In genomic region chr12:40445206-40445605, GRCm38 (mm10) we compare ENCODE assay signal across 7 mouse cellular contexts. TPM values are rescaled to one million over a fixed set of nuclear protein-coding genes. Genes with fewer than 3 reads are reported as not detected.
DNase-seq lines count a peak whose midpoint lies in the region; ATAC-seq and TF ChIP-seq lines count a peak whose summit lies in the region.

No protein-coding gene starts in this region.

- H3K9ac ChIP-seq in CH12.LX (ENCODE audit: insufficient read depth, low read depth) = peak overlapping the region; percentile 6; the same call in 1 of the 2 replicates
- peak overlapping the region; percentile 45 for H3K9ac ChIP-seq in embryonic facial prominence, embryonic 15.5 days

- under 1% methylated on average over 16 of the region's 16 CpGs for WGBS in embryonic facial prominence, embryonic 15.5 days

- peak overlapping the region; percentile 60 for H3ac ChIP-seq in C2C12 (ENCODE audit: control insufficient read depth, insufficient read length, low read depth)

- no peak for TF ChIP-seq RAD21 in CH12.LX (IDR thresholded peaks at IDR 0.05; ENCODE audit: low read depth, low read length)

- H3K27me3 ChIP-seq in C2C12 (ENCODE audit: control insufficient read depth, insufficient read depth, insufficient read length) = no peaks in the 10 kb centered on the region
- H3K27me3 ChIP-seq in CH12.LX (replicated peaks) = peaks cover 15% of the 10 kb centered on the region
- no peaks in the 10 kb centered on the region for H3K27me3 ChIP-seq in embryonic facial prominence, embryonic 15.5 days
- peaks cover 36% of the 10 kb centered on the region for H3K27me3 ChIP-seq in megakaryocyte, embryonic 14.5 days (replicated peaks)

- no peak for TF ChIP-seq CTCF in C2C12 (IDR thresholded peaks at IDR 0.05; ENCODE audit: control insufficient read depth, insufficient read depth, insufficient read length)
- no peak for TF ChIP-seq CTCF in CH12.LX (conservative IDR thresholded peaks at IDR 0.05 in 1 of 2, IDR thresholded peaks at IDR 0.05 in 1 of 2; ENCODE audit: low read depth in 2 of 2, low read length in 2 of 2)

- TF ChIP-seq EP300 in CH12.LX (IDR thresholded peaks at IDR 0.05; ENCODE audit: low read length) = no peak

- no peaks in the 10 kb centered on the region for H3K36me3 ChIP-seq in C2C12 (ENCODE audit: control insufficient read depth, insufficient read depth)
- H3K36me3 ChIP-seq in CH12.LX (replicated peaks in 1 of 2; ENCODE audit: control insufficient read depth in 1 of 2, insufficient read depth in 1 of 2, low read length in 1 of 2) = peaks cover 0 to 9% of the 10 kb centered on the region in 2 experiments
- H3K36me3 ChIP-seq in embryonic facial prominence, embryonic 15.5 days = no peaks in the 10 kb centered on the region
- H3K36me3 ChIP-seq in megakaryocyte, embryonic 14.5 days (replicated peaks; ENCODE audit: low read length) = no peaks in the 10 kb centered on the region

- H3K79me2 ChIP-seq in C2C12 (ENCODE audit: control insufficient read depth, insufficient read depth) (no peaks in the 10 kb centered on the region), CH12.LX (replicated peaks; ENCODE audit: control insufficient read depth, extremely low read depth, insufficient read depth, poor library complexity, severe bottlenecking) (peaks cover 6% of the 10 kb centered on the region)

- dilution Hi-C loops in CH12.LX (cut with MboI; ENCODE audit: extremely low pct_ligation_motif_present, extremely low pct_unique_long_range_greater_than_20kb, low sequenced_read_pairs) = no loop called here

- peak; percentile 18 for DNase-seq in CH12.LX (ENCODE audit: extremely low read depth)
- DNase-seq in thymus, adult 18-20 months = no peak
- no peak for DNase-seq in natural killer cell, adult 2 months (ENCODE audit: low spot score in 2 of 2)

- H3K4me3 ChIP-seq in C2C12 (ENCODE audit: insufficient read depth, poor library complexity, severe bottlenecking) = peak overlapping the region; percentile 87
- peak overlapping the region; percentile 76 to 87 (median 86) for H3K4me3 ChIP-seq in CH12.LX (replicated peaks in 1 of 3; ENCODE audit: low read depth in 2 of 3, low read length in 2 of 3, poor library complexity in 1 of 3)
- peak overlapping the region; percentile 89 for H3K4me3 ChIP-seq in embryonic facial prominence, embryonic 15.5 days (replicated peaks)
- peak overlapping the region; percentile 93 for H3K4me3 ChIP-seq in megakaryocyte, embryonic 14.5 days (replicated peaks)

- H3K9me3 ChIP-seq in CH12.LX (replicated peaks; ENCODE audit: low read length) = no peaks in the 10 kb centered on the region
- H3K9me3 ChIP-seq in embryonic facial prominence, embryonic 15.5 days (replicated peaks) = no peaks in the 10 kb centered on the region
- H3K9me3 ChIP-seq in megakaryocyte, embryonic 14.5 days = no peaks in the 10 kb centered on the region

- no peak for TF ChIP-seq POLR2A in CH12.LX (IDR thresholded peaks at IDR 0.05; ENCODE audit: low read depth, low read length)

- peak overlapping the region; percentile 84 for H3K4me2 ChIP-seq in CH12.LX (ENCODE audit: insufficient read depth, low read depth, poor library complexity, severe bottlenecking)
- peak overlapping the region; percentile 86 for H3K4me2 ChIP-seq in embryonic facial prominence, embryonic 15.5 days (replicated peaks)

- peaks cover 2% of the 10 kb centered on the region for H3K79me3 ChIP-seq in C2C12 (ENCODE audit: low read depth)

- peak; percentile 0; the same call in 1 of the 2 replicates for ATAC-seq in embryonic facial prominence, embryonic 15.5 days (ENCODE audit: insufficient number of reproducible peaks, low FRiP score, low TSS enrichment, low read depth)
- peak; percentile 6 for ATAC-seq in inflammation-experienced regulatory T-cells, adult 6 months

- peaks cover 0 to 13% of the 10 kb centered on the region in 2 experiments; a peak in 2 of 4 replicates for H3K4me1 ChIP-seq in CH12.LX (ENCODE audit: control insufficient read depth in 1 of 2, insufficient read depth in 2 of 2)
- peaks cover 19% of the 10 kb centered on the region; the same call in 1 of the 2 replicates for H3K4me1 ChIP-seq in embryonic facial prominence, embryonic 15.5 days
- H3K4me1 ChIP-seq in megakaryocyte, embryonic 14.5 days = peaks cover 26% of the 10 kb centered on the region

- H3K27ac ChIP-seq in CH12.LX (ENCODE audit: insufficient read depth, low read depth) = no peak overlapping the region
- H3K27ac ChIP-seq in embryonic facial prominence, embryonic 15.5 days (replicated peaks) = peak overlapping the region; percentile 51; the same call in 1 of the 2 replicates

- in situ Hi-C loops in CH12.LX (cut with MboI; ENCODE audit: low pct_ligation_motif_present, low pct_unique_long_range_greater_than_20kb, low sequenced_read_pairs) = no loop called here

TF ChIP-seq in C2C12, 6 proteins besides CTCF, POLR2A, EP300 and RAD21:
- TF ChIP-seq CEBPB (IDR thresholded peaks at IDR 0.05; ENCODE audit: low read depth) = no peak
- no peak for TF ChIP-seq FOSL1 (IDR thresholded peaks at IDR 0.05; ENCODE audit: insufficient read depth, low read length, poor library complexity, severe bottlenecking)
- TF ChIP-seq MAX (IDR thresholded peaks at IDR 0.05) = peak; percentile 38
- no peak for TF ChIP-seq MYOD1 (IDR thresholded peaks at IDR 0.05; ENCODE audit: control insufficient read depth, insufficient read length, low read depth)
- no peak for TF ChIP-seq MYOG (IDR thresholded peaks at IDR 0.05; ENCODE audit: control insufficient read depth, extremely low read depth, insufficient read length)
- no peak for TF ChIP-seq USF1 (IDR thresholded peaks at IDR 0.05; ENCODE audit: low read depth)

TF ChIP-seq in CH12.LX, 34 proteins besides CTCF, POLR2A, EP300 and RAD21:
- TF ChIP-seq KAT2A (IDR thresholded peaks at IDR 0.05; ENCODE audit: insufficient replicate concordance, low read length) (no peak), MYC (IDR thresholded peaks at IDR 0.05; ENCODE audit: low read depth, low read length) (0 out of 2 replicates have a peak, but pooled peaks have one; percentile 36), ETS1 (conservative IDR thresholded peaks at IDR 0.05; ENCODE audit: low read depth, low read length) (no peak), CHD1 (IDR thresholded peaks at IDR 0.05; ENCODE audit: low read depth, low read length) (no peak), SIN3A (IDR thresholded peaks at IDR 0.05; ENCODE audit: low read length) (peak; percentile 49; the same call in 1 of the 2 replicates), TBP (conservative IDR thresholded peaks at IDR 0.05; ENCODE audit: low read depth, low read length) (no peak), ZC3H11A (IDR thresholded peaks at IDR 0.05; ENCODE audit: low read depth, low read length) (no peak), E2F4 (IDR thresholded peaks at IDR 0.05; ENCODE audit: insufficient replicate concordance, low read depth, low read length) (no peak), HCFC1 (IDR thresholded peaks at IDR 0.05; ENCODE audit: low read depth, low read length) (no peak), ZNF384 (IDR thresholded peaks at IDR 0.05; ENCODE audit: low read depth, low read length) (no peak), POLR2AphosphoS2 (IDR thresholded peaks at IDR 0.05; ENCODE audit: low read depth, low read length) (no peak), BHLHE40 (IDR thresholded peaks at IDR 0.05; ENCODE audit: low read depth, low read length) (peak; percentile 12; the same call in 1 of the 2 replicates), MXI1 (IDR thresholded peaks at IDR 0.05; ENCODE audit: low read depth, low read length) (peak; percentile 86), ZMIZ1 (IDR thresholded peaks at IDR 0.05; ENCODE audit: low read depth, low read length) (no peak), USF2 (conservative IDR thresholded peaks at IDR 0.05; ENCODE audit: low read depth, low read length) (no peak), JUND (conservative IDR thresholded peaks at IDR 0.05; ENCODE audit: low read depth, low read length) (no peak), UBTF (IDR thresholded peaks at IDR 0.05; ENCODE audit: low read depth, low read length) (no peak), ELF1 (IDR thresholded peaks at IDR 0.05; ENCODE audit: low read depth, low read length) (no peak), MAX (IDR thresholded peaks at IDR 0.05; ENCODE audit: low read length) (peak; percentile 62)

RNA-seq across cellular contexts. Expression of gene Zfp277, which starts 0.5 kb away (rescaled TPM):
- 8.0 TPM for polyA plus RNA-seq in C2C12 (2012; fragmentation: generic; extraction: Trizol)
- 12.4 and 13.7 TPM in 2 replicates for total RNA-seq in CH12.LX (2012; rRNA removed)
- 31.2 and 32.5 TPM in 2 replicates for total RNA-seq in CH12.LX (2014; rRNA removed)
- 16.7 and 18.9 TPM in 2 replicates for polyA plus RNA-seq in CH12.LX (2012; ENCODE audit: insufficient read length, low read depth)
- 31.4 and 33.7 TPM in 2 replicates for polyA plus RNA-seq in embryonic facial prominence, embryonic 15.5 days (2015; fragmentation: Nextera tagmentation; extraction: Ambion mirVana)
- polyA plus RNA-seq in inflammation-experienced regulatory T-cells, adult 6 months (2017; shearing (Covaris generic)) = 10 to 100 TPM; 32.8 to 38.7 (median 38.7) TPM
- polyA plus RNA-seq in megakaryocyte, embryonic 14.5 days (2012; ENCODE audit: insufficient read depth, low replicate concordance) = 1.5 TPM in 1 of 2 replicates, not detected in the other

RNA-seq across cellular contexts. Expression of gene Dock4, which starts 0.5 kb away (rescaled TPM):
- polyA plus RNA-seq in C2C12 (2012; fragmentation: generic; extraction: Trizol) = 0.80 TPM
- total RNA-seq in CH12.LX (2012; rRNA removed) = 0.38 TPM in 2 replicates
- 0.19 and 0.26 TPM in 2 replicates for total RNA-seq in CH12.LX (2014; rRNA removed)
- polyA plus RNA-seq in CH12.LX (2012; ENCODE audit: insufficient read length, low read depth) = 0.49 and 0.67 TPM in 2 replicates
- 12.3 and 12.9 TPM in 2 replicates for polyA plus RNA-seq in embryonic facial prominence, embryonic 15.5 days (2015; fragmentation: Nextera tagmentation; extraction: Ambion mirVana)
- 1 to 10 TPM in 1 of 3 experiments, under 1 TPM in 2; 0.79 to 1.2 (median 0.80) TPM for polyA plus RNA-seq in inflammation-experienced regulatory T-cells, adult 6 months (2017; shearing (Covaris generic))
- 0.13 TPM in 1 of 2 replicates, not detected in the other for polyA plus RNA-seq in megakaryocyte, embryonic 14.5 days (2012; ENCODE audit: insufficient read depth, low replicate concordance)
